Mouse (Mus musculus): Measurements from ENCODE around the gene Zyg11b. TPM values are rescaled to one million over a fixed set of nuclear protein-coding genes. Genes with fewer than 3 reads are reported as not detected.

The Zyg11b gene
- 4.9 and 5.1 TPM in 2 replicates for polyA plus RNA-seq (2015; fragmentation: Nextera tagmentation; extraction: Ambion mirVana)

GRCm38 (mm10) chr4:108300670-108301373 is at the start of gene Zyg11b:
Gene Zyg11b, minus strand, starts transcription at chr4:108301096.

GRCm38 (mm10) chr4:108327730-108328484 is 27.0 kb upstream of the Zyg11b start, which contains the start of gene Coa7:
Gene Coa7, plus strand, starts transcription at chr4:108328140.

GRCm38 (mm10) chr4:108217332-108218179 is 83.3 kb downstream of the Zyg11b start, which contains the start of gene Zyg11a:
Gene Zyg11a, minus strand, starts transcription at chr4:108218048.

Other genes starting within 250 kb of the Zyg11b start
- gene Podn, start 204.7 kb downstream of the Zyg11b start, polyA plus RNA-seq (2015; fragmentation: Nextera tagmentation; extraction: Ambion mirVana), result 1.2 and 1.7 TPM in 2 replicates
- gene Scp2, start 156.1 kb downstream of the Zyg11b start, polyA plus RNA-seq (2015; fragmentation: Nextera tagmentation; extraction: Ambion mirVana), result 163 and 317 TPM in 2 replicates
- gene Echdc2, start 135.7 kb downstream of the Zyg11b start, polyA plus RNA-seq (2015; fragmentation: Nextera tagmentation; extraction: Ambion mirVana), result 7.0 and 13.6 TPM in 2 replicates
- 0.09 TPM in 1 of 2 replicates, not detected in the other for gene Zyg11a, start 83.0 kb downstream of the Zyg11b start, polyA plus RNA-seq (2015; fragmentation: Nextera tagmentation; extraction: Ambion mirVana)
- gene Coa7, start 27.0 kb upstream of the Zyg11b start, polyA plus RNA-seq (2015; fragmentation: Nextera tagmentation; extraction: Ambion mirVana), result 48.8 and 53.2 TPM in 2 replicates
- not detected in 2 replicates for gene Shisal2a, start 82.3 kb upstream of the Zyg11b start, polyA plus RNA-seq (2015; fragmentation: Nextera tagmentation; extraction: Ambion mirVana)
- gene Gpx7, start 105.9 kb upstream of the Zyg11b start, polyA plus RNA-seq (2015; fragmentation: Nextera tagmentation; extraction: Ambion mirVana), result 59.9 and 78.1 TPM in 2 replicates
- gene Tut4, start 158.3 kb upstream of the Zyg11b start, polyA plus RNA-seq (2015; fragmentation: Nextera tagmentation; extraction: Ambion mirVana), result 27.3 and 34.1 TPM in 2 replicates